Mouse (Mus musculus) forebrain, embryonic 14.5 days (tissue): Measurements from ENCODE around the gene Tectb. TPM values are rescaled to one million over a fixed set of nuclear protein-coding genes. Genes with fewer than 3 reads are reported as not detected.

Experiments used
- ATAC-seq: fragments of 200-750 bp; cut with Nextera tagmentation; 2 replicates; pipeline ENCODE4 v1.8.0; 2017; ENCODE audit warnings: mild to moderate bottlenecking, moderate library complexity
- DNase-seq: peaks from one replicate; pipeline ENCODE4 v3.0.0-alpha.2; 2015; ENCODE audit warnings: low spot score
- H3K27ac ChIP-seq: fragments of 300-500 bp; sonication (generic); 2 replicates; pipeline ENCODE4 v1.5.1; 2014; ENCODE audit warnings: low read depth, mild to moderate bottlenecking, control low read depth, low read length, moderate library complexity
- H3K27me3 ChIP-seq: fragments of 300-500 bp; sonication (generic); replicated peaks from 2 replicates; pipeline ENCODE4 v1.6.1; 2014; ENCODE audit warnings: low read length, control low read depth, mixed read lengths; ENCODE audit not compliant: control insufficient read depth, insufficient read depth
- H3K36me3 ChIP-seq: fragments of 300-500 bp; sonication (generic); 2 replicates; pipeline ENCODE4 v1.6.1; 2014; ENCODE audit warnings: low read length, control low read depth; ENCODE audit not compliant: control insufficient read depth, insufficient read depth
- H3K4me1 ChIP-seq: fragments of 300-500 bp; sonication (generic); 2 replicates; pipeline ENCODE4 v1.6.1; 2014; ENCODE audit warnings: antibody characterized with exemption, low read length, control low read depth; ENCODE audit not compliant: control insufficient read depth, insufficient read depth
- H3K4me2 ChIP-seq: fragments of 300-500 bp; sonication (generic); 2 replicates; pipeline ENCODE4 v1.6.1; 2014; ENCODE audit warnings: mild to moderate bottlenecking, control low read depth, low read length
- H3K4me3 ChIP-seq: fragments of 300-500 bp; sonication (generic); 2 replicates; pipeline ENCODE4 v1.5.1; 2014; ENCODE audit warnings: low read depth, low read length, control low read depth
- H3K9ac ChIP-seq: fragments of 300-500 bp; sonication (generic); 2 replicates; pipeline ENCODE4 v1.6.1; 2014; ENCODE audit warnings: mild to moderate bottlenecking, low read length, control low read depth, moderate library complexity
- H3K9me3 ChIP-seq: fragments of 300-500 bp; sonication (generic); replicated peaks from 2 replicates; pipeline ENCODE4 v1.6.1; 2016; ENCODE audit warnings: low read length, control low read depth, mixed read lengths; ENCODE audit not compliant: control insufficient read depth
- WGBS: fragments of 180-500 bp; shearing (Covaris S2); extraction: QIAGEN DNeasy Blood & Tissue Kit; methylation state at CpG from one replicate; pipeline ENCODE4 v1.1.7; 2014; 5-methylcytosine and 5-hydroxymethylcytosine counted together
- microRNA-seq: library from miRNA; unstranded; fragments of <30 nt; microRNA quantifications from one replicate; pipeline ENCODE4, GENCODE M21; 2016
- polyA plus RNA-seq: library from polyadenylated mRNA; unstranded; fragments of >200 nt; fragmentation: Nextera tagmentation; extraction: Ambion mirVana; gene quantifications from 2 replicates; pipeline ENCODE4 v1.2.1, GENCODE M21; 2014

Gene Tectb
- polyA plus RNA-seq, 1 experiment from 2014 or later, result 0.24 TPM

DNA sequence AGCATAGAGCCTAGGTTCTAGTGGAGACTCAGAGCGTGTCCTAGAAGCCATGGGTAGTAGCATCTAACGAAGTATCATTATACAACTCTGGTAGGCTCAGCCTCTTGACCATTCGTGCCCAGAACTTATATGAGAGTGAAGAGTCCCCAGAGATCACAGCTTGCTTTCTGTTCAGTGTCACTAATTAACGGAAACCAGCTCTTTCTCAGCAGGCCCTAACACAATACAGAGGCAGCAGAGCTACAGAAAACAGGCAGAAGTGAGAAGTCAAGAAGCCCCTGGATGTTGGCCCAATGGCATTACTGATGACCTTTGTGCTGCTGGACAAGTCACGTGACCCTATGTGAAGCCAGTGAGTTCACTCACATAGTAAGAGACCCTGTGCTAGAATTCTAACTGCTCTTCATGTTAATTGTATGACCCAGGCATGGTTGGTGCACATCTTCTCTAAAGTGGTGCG, 60.7 kb downstream of the Tectb start, which contains the start of gene Gucy2g:
Gene Gucy2g, minus strand, starts transcription at position 51 of the 460 bp plus-strand sequence.
- WGBS, result 72% methylated on average over 6 of the region's 6 CpGs
- no peak within 1 kb of the TSS for H3K4me3 ChIP-seq
- no peaks in the 10 kb centered on the region for H3K9me3 ChIP-seq
- no peak within 1 kb of the TSS for H3K9ac ChIP-seq
- DNase-seq (no peak), ATAC-seq (no peak)
- H3K4me1 ChIP-seq, result no peaks in the 10 kb centered on the region
- no peaks in the 10 kb centered on the region for H3K36me3 ChIP-seq
- no peak within 1 kb of the TSS for H3K4me2 ChIP-seq
- H3K27me3 ChIP-seq, result no peaks in the 10 kb centered on the region
- H3K27ac ChIP-seq, result no peak within 1 kb of the TSS

DNA sequence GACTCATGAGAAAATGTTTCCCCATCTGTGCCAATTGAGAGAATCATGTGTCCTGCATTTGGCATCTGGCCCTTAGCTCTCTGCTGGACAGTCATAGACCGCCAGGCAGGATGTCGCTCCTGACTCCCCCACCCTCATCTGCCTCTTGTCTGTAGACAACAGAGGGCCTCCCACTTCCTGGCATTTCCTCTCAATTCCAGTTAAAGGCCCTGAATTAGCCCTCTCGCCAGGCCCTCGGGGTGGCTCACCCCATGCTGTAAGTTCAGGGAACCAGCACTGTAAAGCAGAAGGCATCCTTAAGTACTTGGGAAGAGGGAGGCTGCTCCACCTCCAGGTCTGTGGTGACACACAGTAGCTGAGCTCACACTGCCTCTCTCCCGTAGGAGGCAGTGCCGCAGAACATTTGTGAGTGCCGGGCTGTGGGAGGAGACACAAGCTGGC, 64.3 kb downstream of the Tectb start:
- Histone ChIP-seq H3K4me1 (no peaks in the 10 kb centered on the region), H3K36me3 (no peaks in the 10 kb centered on the region), H3K4me2 (no peak overlapping the region), H3K4me3 (no peak overlapping the region), H3K27me3 (no peaks in the 10 kb centered on the region), H3K9me3 (no peaks in the 10 kb centered on the region), H3K27ac (no peak overlapping the region), H3K9ac (no peak overlapping the region)
- 33% methylated on average over 7 of the region's 7 CpGs for WGBS
- DNase-seq, result no peak
- ATAC-seq, result no peak

Small RNAs within 50 kb of the gene (microRNA-seq; reads per million reads assigned to microRNA genes)
- 0.53 reads per million for gene Mir6715

Other genes starting within 250 kb of the Tectb start
- gene Gpam, start 53.5 kb upstream of the Tectb start, polyA plus RNA-seq, result 17.2 and 21.5 TPM in 2 replicates
- gene Gucy2g, start 60.5 kb downstream of the Tectb start, polyA plus RNA-seq, result 0.04 TPM in 1 of 2 replicates, not detected in the other
- gene Acsl5, start 71.2 kb downstream of the Tectb start, polyA plus RNA-seq, result 7.7 and 9.6 TPM in 2 replicates
- gene Zdhhc6, start 135.3 kb downstream of the Tectb start, polyA plus RNA-seq, result 60.3 and 71.9 TPM in 2 replicates
- gene Vti1a, start 135.6 kb downstream of the Tectb start, polyA plus RNA-seq, result 22.8 and 26.9 TPM in 2 replicates